Mouse (Mus musculus): ENCODE measurements around the gene Evx1. TPM values are rescaled to one million over a fixed set of nuclear protein-coding genes. Genes with fewer than 3 reads are reported as not detected.

The Evx1 gene
- not detected for total RNA-seq (2022)

- DNase-seq (ENCODE audit: low spot score), result no peak
These were observed at the start of gene Evx1 for GRCm38 (mm10) chr6:52313391-52314303. TSS of gene Evx1 (plus strand) at chr6:52313498.

GRCm38 (mm10) chr6:52264106-52264790 lies 49.0 kb upstream of the Evx1 start:
- no peak for DNase-seq (ENCODE audit: low spot score)

GRCm38 (mm10) chr6:52265306-52265912 lies 47.9 kb upstream of the Evx1 start:
- DNase-seq (ENCODE audit: low spot score), result no peak

- DNase-seq (ENCODE audit: low spot score), result no peak
These were observed 47.2 kb upstream of the Evx1 start for GRCm38 (mm10) chr6:52265913-52266665.

- no peak for DNase-seq (ENCODE audit: low spot score)
These were observed 46.7 kb upstream of the Evx1 start for GRCm38 (mm10) chr6:52266666-52266985.

- no peak for DNase-seq (ENCODE audit: low spot score)
These were observed 46.1 kb upstream of the Evx1 start for GRCm38 (mm10) chr6:52267221-52267620.

GRCm38 (mm10) chr6:52267691-52268090 lies 45.6 kb upstream of the Evx1 start:
- no peak for DNase-seq (ENCODE audit: low spot score)

- DNase-seq (ENCODE audit: low spot score), result no peak
These were observed 45.0 kb upstream of the Evx1 start for GRCm38 (mm10) chr6:52268341-52268740.

- no peak for DNase-seq (ENCODE audit: low spot score)
These were observed 44.5 kb upstream of the Evx1 start for GRCm38 (mm10) chr6:52268756-52269155.

GRCm38 (mm10) chr6:52270494-52271480 lies 42.5 kb upstream of the Evx1 start:
- peak; percentile 52 for DNase-seq (ENCODE audit: low spot score)

- no peak for DNase-seq (ENCODE audit: low spot score)
These were observed 40.3 kb upstream of the Evx1 start for GRCm38 (mm10) chr6:52272766-52273655.

- DNase-seq (ENCODE audit: low spot score), result no peak
These were observed 39.5 kb upstream of the Evx1 start for GRCm38 (mm10) chr6:52273656-52274280.

GRCm38 (mm10) chr6:52274576-52274975 lies 38.7 kb upstream of the Evx1 start:
- DNase-seq (ENCODE audit: low spot score), result no peak

GRCm38 (mm10) chr6:52275563-52276280 lies 37.6 kb upstream of the Evx1 start:
- DNase-seq (ENCODE audit: low spot score), result no peak

- DNase-seq (ENCODE audit: low spot score), result no peak
These were observed 36.9 kb upstream of the Evx1 start for GRCm38 (mm10) chr6:52276382-52276781.

- no peak for DNase-seq (ENCODE audit: low spot score)
These were observed 36.4 kb upstream of the Evx1 start for GRCm38 (mm10) chr6:52276920-52277319.

GRCm38 (mm10) chr6:52281084-52281483 lies 32.2 kb upstream of the Evx1 start:
- no peak for DNase-seq (ENCODE audit: low spot score)

- no peak for DNase-seq (ENCODE audit: low spot score)
These were observed 29.4 kb upstream of the Evx1 start for GRCm38 (mm10) chr6:52283896-52284295.
